Mouse (Mus musculus): Measurements from ENCODE around the gene Fam24b. TPM values are rescaled to one million over a fixed set of nuclear protein-coding genes. Genes with fewer than 3 reads are reported as not detected.

Fam24b gene
- 0.21 TPM in 1 of 2 replicates, not detected in the other for total RNA-seq (2012; rRNA removed)
- total RNA-seq (2014; rRNA removed): not detected in 2 replicates
- polyA plus RNA-seq (2012; ENCODE audit: insufficient read length, low read depth): not detected in 2 replicates

GRCm38 (mm10) chr7:131329416-131329815 lies at the start of gene Fam24b:
Gene Fam24b (minus strand): TSS chr7:131329516.
- Histone ChIP-seq H3K4me1 (ENCODE audit: control insufficient read depth in 1 of 2, insufficient read depth in 2 of 2) (no peaks in the 10 kb centered on the region), H3K9me3 (replicated peaks; ENCODE audit: low read length) (no peaks in the 10 kb centered on the region), H3K79me2 (replicated peaks; ENCODE audit: control insufficient read depth, extremely low read depth, insufficient read depth, poor library complexity, severe bottlenecking) (no peaks in the 10 kb centered on the region), H3K4me3 (replicated peaks in 1 of 3; ENCODE audit: low read depth in 2 of 3, low read length in 2 of 3, poor library complexity in 1 of 3) (no peak within 1 kb of the TSS), H3K36me3 (replicated peaks in 1 of 2; ENCODE audit: control insufficient read depth in 1 of 2, insufficient read depth in 1 of 2, low read length in 1 of 2) (peaks cover 0 to 19% of the 10 kb centered on the region in 2 experiments), H3K4me2 (ENCODE audit: insufficient read depth, low read depth, poor library complexity, severe bottlenecking) (no peak within 1 kb of the TSS), H3K27me3 (replicated peaks) (no peaks in the 10 kb centered on the region), H3K27ac (ENCODE audit: insufficient read depth, low read depth) (no peak within 1 kb of the TSS), H3K9ac (ENCODE audit: insufficient read depth, low read depth) (no peak within 1 kb of the TSS)
- no peak for DNase-seq (ENCODE audit: extremely low read depth)
- dilution Hi-C loops (cut with MboI; ENCODE audit: extremely low pct_ligation_motif_present, extremely low pct_unique_long_range_greater_than_20kb, low sequenced_read_pairs): no loop called here
- TF ChIP-seq PAX5 (IDR thresholded peaks at IDR 0.05; ENCODE audit: low read length) (no peak), MAFK (IDR thresholded peaks at IDR 0.05; ENCODE audit: insufficient replicate concordance, low read length) (no peak), TCF12 (IDR thresholded peaks at IDR 0.05; ENCODE audit: low read depth, low read length) (no peak), IRF4 (IDR thresholded peaks at IDR 0.05; ENCODE audit: low read depth, low read length) (no peak), NELFE (IDR thresholded peaks at IDR 0.05; ENCODE audit: low read depth, low read length) (no peak)
- in situ Hi-C loops (cut with MboI; ENCODE audit: low pct_ligation_motif_present, low pct_unique_long_range_greater_than_20kb, low sequenced_read_pairs): no loop called here

DNA sequence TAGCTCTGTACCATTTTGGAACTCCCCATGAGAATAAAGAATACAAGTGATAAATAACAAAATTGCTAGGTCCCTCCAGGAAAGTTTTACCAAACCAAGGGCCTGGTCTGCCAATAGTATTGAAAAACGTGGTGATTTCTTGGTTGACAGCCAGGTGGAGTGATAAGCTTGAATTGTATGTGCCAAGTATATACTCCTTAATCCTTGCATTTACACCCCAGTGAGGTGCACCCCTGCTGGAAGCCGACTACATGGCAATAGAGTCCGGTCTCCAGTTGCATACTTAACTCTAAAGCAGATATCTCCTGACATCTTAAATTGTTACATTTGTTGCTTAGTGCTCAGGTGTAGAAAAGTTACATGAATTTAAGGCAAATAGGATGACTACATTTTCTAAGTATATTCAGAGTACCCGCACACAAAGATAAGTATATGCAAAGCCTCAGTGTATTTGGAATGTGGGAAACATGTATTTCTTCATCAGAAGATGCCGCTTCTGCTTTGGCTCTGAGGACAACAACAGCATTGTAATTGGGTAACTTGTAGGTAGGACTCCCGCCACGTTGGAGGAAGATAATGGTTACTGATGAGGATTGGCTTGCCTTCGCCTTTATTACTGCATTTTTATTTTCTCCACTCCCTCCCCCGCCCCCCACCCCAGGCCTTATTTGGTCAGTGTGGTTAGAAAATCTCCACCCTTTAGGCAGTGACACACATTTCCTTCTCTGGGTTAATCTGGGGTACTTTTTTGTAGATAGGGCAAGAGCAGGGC lies 42.8 kb upstream of the Fam24b start:
- peaks cover 2 to 15% of the 10 kb centered on the region in 2 experiments; a peak in 3 of 4 replicates for H3K4me1 ChIP-seq (ENCODE audit: control insufficient read depth in 1 of 2, insufficient read depth in 2 of 2)
- TF ChIP-seq CTCF (conservative IDR thresholded peaks at IDR 0.05 in 1 of 2, IDR thresholded peaks at IDR 0.05 in 1 of 2; ENCODE audit: low read depth in 2 of 2, low read length in 2 of 2): peak in 1 of 2 experiments; percentile 32; a peak in 2 of 4 replicates
- TF ChIP-seq POLR2A (IDR thresholded peaks at IDR 0.05; ENCODE audit: low read depth, low read length): no peak
- no peak for TF ChIP-seq ETS1 (conservative IDR thresholded peaks at IDR 0.05; ENCODE audit: low read depth, low read length)
- TF ChIP-seq UBTF (IDR thresholded peaks at IDR 0.05; ENCODE audit: low read depth, low read length): no peak
- no peak for TF ChIP-seq ZNF384 (IDR thresholded peaks at IDR 0.05; ENCODE audit: low read depth, low read length)
- no peak for TF ChIP-seq NRF1 (IDR thresholded peaks at IDR 0.05; ENCODE audit: low read depth, low read length)
- peak; percentile 13 for TF ChIP-seq RAD21 (IDR thresholded peaks at IDR 0.05; ENCODE audit: low read depth, low read length)
- peak; percentile 29 for DNase-seq (ENCODE audit: extremely low read depth)
- no peaks in the 10 kb centered on the region for H3K9me3 ChIP-seq (replicated peaks; ENCODE audit: low read length)
- dilution Hi-C loops (cut with MboI; ENCODE audit: extremely low pct_ligation_motif_present, extremely low pct_unique_long_range_greater_than_20kb, low sequenced_read_pairs): no loop called here
- no peaks in the 10 kb centered on the region for H3K79me2 ChIP-seq (replicated peaks; ENCODE audit: control insufficient read depth, extremely low read depth, insufficient read depth, poor library complexity, severe bottlenecking)
- peaks cover 0 to 16% of the 10 kb centered on the region in 2 experiments for H3K36me3 ChIP-seq (replicated peaks in 1 of 2; ENCODE audit: control insufficient read depth in 1 of 2, insufficient read depth in 1 of 2, low read length in 1 of 2)
- H3K27ac ChIP-seq (ENCODE audit: insufficient read depth, low read depth): no peak overlapping the region
- peak overlapping the region; percentile 55 for H3K4me2 ChIP-seq (ENCODE audit: insufficient read depth, low read depth, poor library complexity, severe bottlenecking)
- in situ Hi-C loops (cut with MboI; ENCODE audit: low pct_ligation_motif_present, low pct_unique_long_range_greater_than_20kb, low sequenced_read_pairs): no loop called here
- peak overlapping the region; percentile 70; the same call in 1 of the 2 replicates for H3K9ac ChIP-seq (ENCODE audit: insufficient read depth, low read depth)
- H3K27me3 ChIP-seq (replicated peaks): peaks cover 2% of the 10 kb centered on the region
- H3K4me3 ChIP-seq (replicated peaks in 1 of 3; ENCODE audit: low read depth in 2 of 3, low read length in 2 of 3, poor library complexity in 1 of 3): peak overlapping the region in 2 of 3 experiments; percentile 61 to 88

DNA sequence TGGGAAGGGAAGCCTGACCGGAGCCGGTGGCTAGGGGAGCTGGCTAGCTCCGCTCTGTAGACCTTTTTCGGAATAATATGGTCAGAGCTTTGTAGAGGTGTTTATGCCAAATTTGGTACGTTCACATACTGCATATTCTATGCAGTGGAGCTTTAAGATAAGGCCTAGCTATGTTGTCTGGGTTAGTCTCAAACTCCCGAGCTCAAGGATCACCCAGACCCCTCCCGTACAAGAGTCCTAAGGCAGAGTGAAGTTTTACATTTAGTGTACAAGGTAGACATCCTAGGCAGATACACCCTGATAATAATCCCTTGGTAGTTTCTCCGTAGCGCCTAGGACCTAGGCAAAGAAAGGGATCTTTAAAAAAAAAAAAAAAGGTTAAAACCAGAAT lies 42.1 kb upstream of the Fam24b start:
- TF ChIP-seq MAZ (IDR thresholded peaks at IDR 0.05; ENCODE audit: low read depth, low read length) (no peak), USF1 (IDR thresholded peaks at IDR 0.05; ENCODE audit: low read depth, low read length) (no peak), ZKSCAN1 (IDR thresholded peaks at IDR 0.05; ENCODE audit: borderline replicate concordance, low read depth, low read length) (no peak), CHD1 (IDR thresholded peaks at IDR 0.05; ENCODE audit: low read depth, low read length) (no peak), ETS1 (conservative IDR thresholded peaks at IDR 0.05; ENCODE audit: low read depth, low read length) (no peak), HCFC1 (IDR thresholded peaks at IDR 0.05; ENCODE audit: low read depth, low read length) (no peak), MEF2A (IDR thresholded peaks at IDR 0.05; ENCODE audit: borderline replicate concordance, low read depth, low read length) (no peak), BHLHE40 (IDR thresholded peaks at IDR 0.05; ENCODE audit: low read depth, low read length) (no peak), MAFK (IDR thresholded peaks at IDR 0.05; ENCODE audit: insufficient replicate concordance, low read length) (no peak), JUND (conservative IDR thresholded peaks at IDR 0.05; ENCODE audit: low read depth, low read length) (no peak), ZNF384 (IDR thresholded peaks at IDR 0.05; ENCODE audit: low read depth, low read length) (no peak), SMC3 (IDR thresholded peaks at IDR 0.05; ENCODE audit: low read depth, low read length) (no peak)
- H3K36me3 ChIP-seq (replicated peaks in 1 of 2; ENCODE audit: control insufficient read depth in 1 of 2, insufficient read depth in 1 of 2, low read length in 1 of 2): peaks cover 0 to 16% of the 10 kb centered on the region in 2 experiments
- H3K4me2 ChIP-seq (ENCODE audit: insufficient read depth, low read depth, poor library complexity, severe bottlenecking): peak overlapping the region; percentile 55
- peaks cover 4% of the 10 kb centered on the region for H3K27me3 ChIP-seq (replicated peaks)
- H3K4me1 ChIP-seq (ENCODE audit: control insufficient read depth in 1 of 2, insufficient read depth in 2 of 2): peaks cover 2 to 15% of the 10 kb centered on the region in 2 experiments; a peak in 3 of 4 replicates
- H3K79me2 ChIP-seq (replicated peaks; ENCODE audit: control insufficient read depth, extremely low read depth, insufficient read depth, poor library complexity, severe bottlenecking): no peaks in the 10 kb centered on the region
- peak overlapping the region; percentile 61 to 88 (median 79) for H3K4me3 ChIP-seq (replicated peaks in 1 of 3; ENCODE audit: low read depth in 2 of 3, low read length in 2 of 3, poor library complexity in 1 of 3)
- dilution Hi-C loops (cut with MboI; ENCODE audit: extremely low pct_ligation_motif_present, extremely low pct_unique_long_range_greater_than_20kb, low sequenced_read_pairs) (no loop called here), in situ Hi-C loops (cut with MboI; ENCODE audit: low pct_ligation_motif_present, low pct_unique_long_range_greater_than_20kb, low sequenced_read_pairs) (no loop called here)
- no peaks in the 10 kb centered on the region for H3K9me3 ChIP-seq (replicated peaks; ENCODE audit: low read length)
- H3K9ac ChIP-seq (ENCODE audit: insufficient read depth, low read depth): peak overlapping the region; percentile 70
- no peak for DNase-seq (ENCODE audit: extremely low read depth)
- H3K27ac ChIP-seq (ENCODE audit: insufficient read depth, low read depth): 0 out of 2 replicates have a peak overlapping the region, but pooled peaks have one; percentile 34
